Mouse (Mus musculus) embryonic facial prominence, embryonic 12.5 days (tissue): ENCODE results near the gene Cyp46a1. TPM values are rescaled to one million over a fixed set of nuclear protein-coding genes. Genes with fewer than 3 reads are reported as not detected.

Experiments
- ATAC-seq: fragments of 200-750 bp; cut with Nextera tagmentation; 2 replicates; pipeline ENCODE4 v1.8.0; 2017; ENCODE audit not compliant: insufficient number of reproducible peaks, insufficient read depth, low FRiP score, low TSS enrichment
- H3K27ac ChIP-seq: fragments of 300-500 bp; sonication (generic); 2 replicates; pipeline ENCODE4 v1.5.1; 2016; ENCODE audit warnings: mild to moderate bottlenecking
- H3K27me3 ChIP-seq: fragments of 300-500 bp; sonication (generic); 2 replicates; pipeline ENCODE4 v1.6.1; 2016; ENCODE audit warnings: mild to moderate bottlenecking, moderate library complexity
- H3K36me3 ChIP-seq: fragments of 300-500 bp; sonication (generic); 2 replicates; pipeline ENCODE4 v1.6.1; 2016; ENCODE audit warnings: mild to moderate bottlenecking
- H3K4me1 ChIP-seq: fragments of 300-500 bp; sonication (generic); 2 replicates; pipeline ENCODE4 v1.6.1; 2016
- H3K4me2 ChIP-seq: fragments of 300-500 bp; sonication (generic); replicated peaks from 2 replicates; pipeline ENCODE4 v1.6.1; 2016; ENCODE audit warnings: mild to moderate bottlenecking, moderate library complexity
- H3K4me3 ChIP-seq: fragments of 300-500 bp; sonication (generic); 2 replicates; pipeline ENCODE4 v1.5.1; 2016; ENCODE audit warnings: mild to moderate bottlenecking
- H3K9ac ChIP-seq: fragments of 300-500 bp; sonication (generic); 2 replicates; pipeline ENCODE4 v1.6.1; 2016; ENCODE audit warnings: mild to moderate bottlenecking, moderate library complexity
- H3K9me3 ChIP-seq: fragments of 300-500 bp; sonication (generic); 2 replicates; pipeline ENCODE4 v1.6.1; 2016; ENCODE audit warnings: mild to moderate bottlenecking, moderate library complexity
- WGBS: fragments of 180-500 bp; shearing (Covaris S2); methylation state at CpG from one replicate; pipeline ENCODE4 v1.1.7; 2016; 5-methylcytosine and 5-hydroxymethylcytosine counted together
- polyA plus RNA-seq: library from polyadenylated mRNA; unstranded; fragments of >200 nt; fragmentation: Nextera tagmentation; extraction: Ambion mirVana; gene quantifications from 2 replicates; pipeline ENCODE4 v1.2.1, GENCODE M21; 2016

Gene Cyp46a1
- polyA plus RNA-seq, result 5.9 and 7.4 TPM in 2 replicates

DNA sequence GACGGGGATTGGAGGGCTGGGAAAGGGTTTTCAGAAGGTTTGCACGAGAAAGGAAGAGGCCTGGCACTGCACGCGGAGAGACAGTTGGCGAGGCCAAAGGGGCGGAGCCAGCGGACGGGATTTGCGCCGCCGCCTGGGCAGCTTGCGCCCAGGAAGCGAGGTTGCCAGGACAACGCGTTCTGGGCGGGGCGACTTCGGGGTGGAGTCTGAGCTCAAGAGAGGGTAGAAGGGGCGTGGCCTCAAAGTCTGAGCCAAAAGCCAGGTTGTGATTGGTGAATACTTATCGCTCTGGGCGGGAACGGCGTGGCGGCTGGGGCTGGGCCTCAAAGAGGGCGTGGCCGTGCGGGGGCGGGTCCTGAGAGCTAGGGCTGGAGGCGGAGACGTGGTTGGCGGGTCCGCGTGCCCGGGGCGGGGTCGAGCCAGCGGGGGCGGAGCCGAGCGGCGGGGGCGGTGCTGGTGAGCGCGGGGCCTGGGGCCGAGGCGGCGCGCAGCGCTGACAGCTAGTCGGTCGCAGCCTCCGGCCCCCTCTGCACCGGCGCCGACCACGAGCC, at the start of gene Cyp46a1:
Gene Cyp46a1 (plus strand): TSS at position 487 of the 551 bp plus-strand sequence.
- WGBS, result 1% methylated on average over 39 of the region's 56 CpGs
- Histone ChIP-seq H3K9me3 (no peaks in the 10 kb centered on the region), H3K4me2 (peak within 1 kb of the TSS; percentile 100), H3K4me1 (peaks cover 11% of the 10 kb centered on the region; the same call in 1 of the 2 replicates), H3K9ac (peak within 1 kb of the TSS; percentile 56), H3K4me3 (peak within 1 kb of the TSS; percentile 67), H3K27me3 (peaks cover 41% of the 10 kb centered on the region), H3K27ac (0 out of 2 replicates have a peak within 1 kb of the TSS, but pooled peaks have one; percentile 36), H3K36me3 (no peaks in the 10 kb centered on the region)
- peak; percentile 86 for ATAC-seq

DNA sequence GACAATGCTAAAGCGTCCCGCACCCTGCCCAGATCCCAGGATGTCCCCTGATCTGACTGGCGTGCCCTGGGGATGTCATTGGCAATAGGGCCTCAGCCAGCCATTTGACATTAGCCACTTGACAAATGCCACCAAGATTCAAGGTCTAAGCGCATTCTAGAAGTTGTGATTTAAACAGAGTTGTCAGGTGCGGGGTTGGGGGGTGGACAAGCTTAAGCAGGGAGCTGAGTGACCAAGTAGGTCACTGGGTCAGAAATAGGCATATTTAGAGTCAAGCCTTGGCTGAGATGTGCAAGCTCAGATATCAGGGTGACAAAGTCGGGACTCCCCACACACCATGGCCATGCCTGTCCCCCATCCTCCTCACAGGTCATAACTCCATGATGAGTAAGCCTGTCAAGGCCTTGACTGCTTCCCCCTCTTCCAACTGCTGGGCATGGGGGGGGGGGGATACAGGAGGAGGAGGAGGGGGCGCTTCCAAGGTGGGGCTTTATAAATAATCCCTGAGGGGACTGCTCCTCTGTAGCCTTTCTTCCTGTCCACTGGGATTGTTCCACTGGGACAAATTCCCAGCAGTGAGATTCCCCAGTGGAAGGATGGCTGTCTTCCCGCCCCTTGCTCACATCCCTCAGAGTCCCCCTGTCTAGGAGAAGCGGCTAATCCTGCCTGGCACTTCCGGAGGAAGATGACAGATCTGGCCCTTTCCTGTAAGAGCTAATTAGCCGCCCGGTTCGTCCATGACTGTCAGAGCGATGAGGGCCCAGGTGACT, 49.5 kb upstream of the Cyp46a1 start:
- peaks cover 12% of the 10 kb centered on the region for H3K4me1 ChIP-seq
- H3K4me2 ChIP-seq, result no peak overlapping the region
- H3K27me3 ChIP-seq, result 0 out of 2 replicates have a peak, but pooled peaks cover 3% of the 10 kb centered on the region
- ATAC-seq, result no peak
- H3K36me3 ChIP-seq, result no peaks in the 10 kb centered on the region
- H3K9me3 ChIP-seq, result no peaks in the 10 kb centered on the region
- H3K27ac ChIP-seq, result peak overlapping the region; percentile 19; the same call in 1 of the 2 replicates
- no peak overlapping the region for H3K4me3 ChIP-seq
- 33% methylated on average over 13 of the region's 14 CpGs for WGBS
- no peak overlapping the region for H3K9ac ChIP-seq

DNA sequence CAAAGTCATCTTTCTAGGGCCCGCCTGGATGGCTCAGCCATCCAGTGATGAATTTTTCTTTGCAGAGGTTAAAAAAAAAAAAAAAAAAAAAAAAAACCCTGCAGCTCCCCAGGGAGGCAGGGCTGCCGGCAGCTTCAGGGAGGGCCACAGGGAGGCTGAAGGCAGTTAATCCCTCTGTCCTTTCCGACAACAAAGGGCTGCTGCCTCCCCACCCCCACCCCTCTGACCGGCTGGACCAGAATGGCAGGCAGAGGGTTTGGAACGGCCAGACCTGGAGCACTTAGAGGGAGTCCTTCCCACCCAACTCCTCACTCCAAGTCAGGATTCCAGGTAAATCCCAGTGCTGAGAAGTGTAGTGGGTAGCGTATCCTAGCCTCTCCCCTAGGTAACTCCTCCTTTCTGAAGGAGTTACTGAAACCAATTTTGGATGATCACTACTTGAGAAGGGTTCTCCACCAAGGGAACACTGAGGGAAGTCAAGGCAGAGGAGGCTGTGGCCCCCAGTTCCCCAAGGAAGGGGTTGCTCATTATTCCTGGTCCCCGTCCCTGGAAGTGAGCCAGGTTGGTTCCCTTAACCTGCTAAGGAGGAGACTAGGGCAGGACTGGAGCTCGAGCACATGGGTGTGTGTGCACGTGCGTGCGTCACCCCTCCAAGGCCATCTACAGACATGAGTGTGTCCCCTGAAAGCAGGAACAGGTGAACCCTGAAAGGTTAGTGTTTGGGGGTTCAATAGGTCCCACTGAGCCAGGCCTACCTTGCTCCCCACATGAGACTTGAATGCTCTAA, 48.8 kb upstream of the Cyp46a1 start:
- WGBS, result 32% methylated on average over 11 of the region's 11 CpGs
- Histone ChIP-seq H3K36me3 (no peaks in the 10 kb centered on the region), H3K4me3 (0 out of 2 replicates have a peak overlapping the region, but pooled peaks have one; percentile 1), H3K4me1 (peaks cover 12% of the 10 kb centered on the region), H3K9me3 (no peaks in the 10 kb centered on the region), H3K27ac (0 out of 2 replicates have a peak overlapping the region, but pooled peaks have one; percentile 54), H3K9ac (no peak overlapping the region), H3K27me3 (0 out of 2 replicates have a peak, but pooled peaks cover 3% of the 10 kb centered on the region), H3K4me2 (no peak overlapping the region)
- ATAC-seq, result no peak

- H3K36me3 ChIP-seq, result no peaks in the 10 kb centered on the region
- WGBS, result 72% methylated on average over 4 of the region's 4 CpGs
- no peaks in the 10 kb centered on the region for H3K9me3 ChIP-seq
- H3K4me2 ChIP-seq, result no peak overlapping the region
- no peak for ATAC-seq
- no peak overlapping the region for H3K9ac ChIP-seq
- peak overlapping the region; percentile 54; the same call in 1 of the 2 replicates for H3K27ac ChIP-seq
- H3K4me1 ChIP-seq, result peaks cover 12% of the 10 kb centered on the region
- H3K27me3 ChIP-seq, result 0 out of 2 replicates have a peak, but pooled peaks cover 3% of the 10 kb centered on the region
- H3K4me3 ChIP-seq, result no peak overlapping the region
These were observed 47.8 kb upstream of the Cyp46a1 start for GRCm38 (mm10) chr12:108286381-108286780.

- no peak overlapping the region for H3K9ac ChIP-seq
- H3K4me1 ChIP-seq, result peaks cover 12% of the 10 kb centered on the region
- ATAC-seq, result no peak
- H3K27me3 ChIP-seq, result 0 out of 2 replicates have a peak, but pooled peaks cover 3% of the 10 kb centered on the region
- no peak overlapping the region for H3K4me3 ChIP-seq
- 94% methylated on average over 8 of the region's 8 CpGs for WGBS
- no peaks in the 10 kb centered on the region for H3K9me3 ChIP-seq
- no peak overlapping the region for H3K27ac ChIP-seq
- no peaks in the 10 kb centered on the region for H3K36me3 ChIP-seq
- no peak overlapping the region for H3K4me2 ChIP-seq
These were observed 47.2 kb upstream of the Cyp46a1 start for GRCm38 (mm10) chr12:108287011-108287410.

- Histone ChIP-seq H3K27ac (no peak overlapping the region), H3K4me2 (no peak overlapping the region), H3K9ac (no peak overlapping the region), H3K27me3 (0 out of 2 replicates have a peak, but pooled peaks cover 3% of the 10 kb centered on the region), H3K4me3 (no peak overlapping the region), H3K36me3 (no peaks in the 10 kb centered on the region), H3K4me1 (peaks cover 21% of the 10 kb centered on the region), H3K9me3 (no peaks in the 10 kb centered on the region)
- 79% methylated on average over 19 of the region's 19 CpGs for WGBS
- ATAC-seq, result no peak
These were observed 45.9 kb upstream of the Cyp46a1 start for GRCm38 (mm10) chr12:108288127-108288880.

DNA sequence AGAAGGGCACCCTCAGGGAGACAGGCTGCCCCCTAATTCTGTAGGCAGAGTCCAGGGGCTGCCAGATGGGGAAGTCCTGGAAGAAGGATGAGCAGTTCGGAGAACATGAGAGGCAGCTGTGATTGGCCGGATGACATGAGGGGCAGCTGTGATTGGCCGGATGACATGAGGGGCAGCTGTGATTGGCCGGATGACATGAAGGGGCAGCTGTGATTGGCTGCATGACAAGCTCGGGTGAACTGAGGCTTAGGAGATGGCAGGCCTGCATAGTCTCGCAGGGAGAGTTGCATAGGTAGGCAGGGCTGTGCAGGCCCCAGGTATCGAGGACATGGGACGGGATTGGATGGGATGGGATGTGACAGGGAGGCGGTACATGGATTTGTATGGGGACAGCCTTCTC, 41.8 kb upstream of the Cyp46a1 start:
- whole genome bisulfite sequencing, result 7% methylated on average over 9 of the region's 9 CpGs
- H3K27me3 ChIP-seq, result no peaks in the 10 kb centered on the region
- no peaks in the 10 kb centered on the region for H3K36me3 ChIP-seq
- peaks cover 9% of the 10 kb centered on the region for H3K4me1 ChIP-seq
- no peak overlapping the region for H3K27ac ChIP-seq
- no peak overlapping the region for H3K9ac ChIP-seq
- ATAC-seq, result peak; percentile 66; the same call in 1 of the 2 replicates
- H3K4me3 ChIP-seq, result 0 out of 2 replicates have a peak overlapping the region, but pooled peaks have one; percentile 5
- H3K4me2 ChIP-seq, result peak overlapping the region; percentile 32
- no peaks in the 10 kb centered on the region for H3K9me3 ChIP-seq

- 7% methylated on average over 8 of the region's 8 CpGs for WGBS
- no peak overlapping the region for H3K9ac ChIP-seq
- H3K36me3 ChIP-seq, result no peaks in the 10 kb centered on the region
- H3K4me3 ChIP-seq, result 0 out of 2 replicates have a peak overlapping the region, but pooled peaks have one; percentile 5
- no peaks in the 10 kb centered on the region for H3K9me3 ChIP-seq
- H3K4me2 ChIP-seq, result peak overlapping the region; percentile 32
- no peak overlapping the region for H3K27ac ChIP-seq
- H3K27me3 ChIP-seq, result no peaks in the 10 kb centered on the region
- ATAC-seq, result no peak
- peaks cover 9% of the 10 kb centered on the region for H3K4me1 ChIP-seq
These were observed 41.2 kb upstream of the Cyp46a1 start for GRCm38 (mm10) chr12:108292957-108293356.

- no peak for ATAC-seq
- Histone ChIP-seq H3K9me3 (no peaks in the 10 kb centered on the region), H3K36me3 (no peaks in the 10 kb centered on the region), H3K4me3 (no peak overlapping the region), H3K9ac (no peak overlapping the region), H3K4me1 (peaks cover 9% of the 10 kb centered on the region), H3K27me3 (no peaks in the 10 kb centered on the region), H3K4me2 (no peak overlapping the region), H3K27ac (no peak overlapping the region)
- 65% methylated on average over 3 of the region's 3 CpGs for WGBS
These were observed 39.6 kb upstream of the Cyp46a1 start for GRCm38 (mm10) chr12:108294620-108295019.

DNA sequence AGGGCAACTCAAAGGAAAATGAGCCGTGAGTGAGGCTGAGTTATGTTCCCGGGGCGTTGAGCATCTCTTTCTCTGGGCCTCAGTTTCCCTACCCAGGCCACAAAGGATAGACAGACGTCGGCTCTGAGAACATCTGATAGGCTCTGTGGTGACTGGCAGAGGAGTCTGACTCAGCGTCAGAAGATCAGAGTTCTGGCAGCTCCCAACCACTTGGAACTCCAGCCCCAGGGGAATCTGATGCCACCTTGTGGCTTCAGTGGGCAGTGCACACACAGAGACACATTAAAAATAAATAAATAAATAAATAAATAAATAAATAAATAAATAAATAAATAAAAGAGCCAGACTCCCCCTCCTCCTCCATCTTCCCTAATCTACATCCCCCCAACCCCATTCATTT, 37.1 kb upstream of the Cyp46a1 start:
- Histone ChIP-seq H3K27me3 (no peaks in the 10 kb centered on the region), H3K9me3 (no peaks in the 10 kb centered on the region), H3K4me3 (no peak overlapping the region), H3K4me1 (peaks cover 9% of the 10 kb centered on the region), H3K4me2 (no peak overlapping the region), H3K27ac (no peak overlapping the region), H3K36me3 (no peaks in the 10 kb centered on the region), H3K9ac (no peak overlapping the region)
- ATAC-seq, result no peak
- WGBS, result 83% methylated on average over 6 of the region's 6 CpGs

GRCm38 (mm10) chr12:108301006-108301405, 33.2 kb upstream of the Cyp46a1 start:
- Histone ChIP-seq H3K27me3 (peaks cover 18% of the 10 kb centered on the region), H3K9ac (no peak overlapping the region), H3K36me3 (no peaks in the 10 kb centered on the region), H3K9me3 (no peaks in the 10 kb centered on the region), H3K4me3 (no peak overlapping the region), H3K4me2 (no peak overlapping the region), H3K27ac (no peak overlapping the region), H3K4me1 (peaks cover 4% of the 10 kb centered on the region; the same call in 1 of the 2 replicates)
- WGBS, result 64% methylated on average over 6 of the region's 6 CpGs
- no peak; the same call in 1 of the 2 replicates for ATAC-seq
